In genomic region chr4:141722731-141723672, GRCm38 (mm10) we compare ENCODE assay signal across 8 mouse cellular contexts. TPM values are rescaled to one million over a fixed set of nuclear protein-coding genes. Genes with fewer than 3 reads are reported as not detected.
DNase-seq lines count a peak whose midpoint lies in the region; ATAC-seq lines count a peak whose summit lies in the region.

Ddi2 (minus strand) TSS chr4:141723419.

- peak within 1 kb of the TSS; percentile 93 for H3K4me2 ChIP-seq in hindbrain, embryonic 12.5 days (replicated peaks)

- WGBS in hindbrain, embryonic 12.5 days: under 1% methylated on average over 66 of the region's 105 CpGs

- DNase-seq in Muller cell, postnatal 12 days (ENCODE audit: inconsistent ontology term): peak; percentile 97
- DNase-seq in cerebellum, adult 9-11 months: peak; percentile 95
- peak; percentile 84 to 90 for DNase-seq in frontal cortex, postnatal 10 days (ENCODE audit: low spot score in 2 of 2)
- peak; percentile 77 to 88 for DNase-seq in layer of hippocampus, postnatal 25 days (ENCODE audit: extremely low spot score in 1 of 2, low spot score in 1 of 2)
- peak; percentile 92 for DNase-seq in lung, postnatal 25 days (ENCODE audit: low spot score)
- DNase-seq in retina, embryonic 14.5 days (ENCODE audit: low spot score): peak; percentile 90
- peak; percentile 95 for DNase-seq in thymus, postnatal 4 days

- no peaks in the 10 kb centered on the region for H3K27me3 ChIP-seq in hindbrain, embryonic 12.5 days

- H3K36me3 ChIP-seq in hindbrain, embryonic 12.5 days: peaks cover 5% of the 10 kb centered on the region; the same call in 1 of the 2 replicates

- H3K4me3 ChIP-seq in hindbrain, embryonic 12.5 days: peak within 1 kb of the TSS; percentile 99

- peak; percentile 85 for ATAC-seq in hindbrain, embryonic 12.5 days (ENCODE audit: low FRiP score)

- peak within 1 kb of the TSS; percentile 98 for H3K9ac ChIP-seq in hindbrain, embryonic 12.5 days

- H3K4me1 ChIP-seq in hindbrain, embryonic 12.5 days: peaks cover 18% of the 10 kb centered on the region

- H3K9me3 ChIP-seq in hindbrain, embryonic 12.5 days (replicated peaks): no peaks in the 10 kb centered on the region

- H3K27ac ChIP-seq in hindbrain, embryonic 12.5 days: peak within 1 kb of the TSS; percentile 91

RNA-seq across cellular contexts. Expression of gene Ddi2, which starts in this region (rescaled TPM):
- polyA plus RNA-seq in hindbrain, embryonic 12.5 days (2016; fragmentation: Nextera tagmentation; extraction: Ambion mirVana): 28.1 and 28.7 TPM in 2 replicates
- 10 to 100 TPM; 39.7 TPM for total RNA-seq in layer of hippocampus, postnatal 25 days (2021)

Comparison
In these comparisons a context has a peak if more than half of its experiments do, and no peak if none do; other contexts are left out.
1. Peak in every context shown above with its lines: DNase-seq, ATAC-seq, H3K4me3 ChIP-seq and H3K27ac ChIP-seq.